Mouse (Mus musculus): Measurements from ENCODE around the gene Ino80d. TPM values are rescaled to one million over a fixed set of nuclear protein-coding genes. Genes with fewer than 3 reads are reported as not detected.
"Not testable (repeated sequence)": the region's sequence is repeated elsewhere in the genome, so short reads cannot be mapped to it uniquely, and the experiment has no call there.

Ino80d gene
- polyA plus RNA-seq (2014; fragmentation: Nextera tagmentation; extraction: Ambion mirVana), result 15.1 and 15.4 TPM in 2 replicates

GRCm38 (mm10) chr1:63114136-63114781 lies at the start of gene Ino80d:
Gene Ino80d (minus strand): TSS chr1:63114667.
- no peaks in the 10 kb centered on the region for H3K27me3 ChIP-seq (ENCODE audit: insufficient read depth, low read length)
- peak; percentile 71 for TF ChIP-seq CTCF (IDR thresholded peaks at IDR 0.05; ENCODE audit: low read depth)
- DNase-seq (peak; percentile 90), ATAC-seq (ENCODE audit: insufficient read depth) (peak; percentile 92)
- H3K9me3 ChIP-seq (ENCODE audit: low read depth, low read length), result no peaks in the 10 kb centered on the region
- H3K4me3 ChIP-seq (ENCODE audit: low read depth, low read length), result peak within 1 kb of the TSS; percentile 91
- peak within 1 kb of the TSS; percentile 100 for H3K9ac ChIP-seq
- peaks cover 10% of the 10 kb centered on the region for H3K36me3 ChIP-seq (ENCODE audit: insufficient read depth)
- H3K4me1 ChIP-seq (ENCODE audit: insufficient read depth), result peaks cover 10% of the 10 kb centered on the region; the same call in 1 of the 2 replicates
- under 1% methylated on average over 40 of the region's 42 CpGs for WGBS
- H3K4me2 ChIP-seq, result peak within 1 kb of the TSS; percentile 77
- H3K27ac ChIP-seq (ENCODE audit: low read depth), result peak within 1 kb of the TSS; percentile 100

GRCm38 (mm10) chr1:63140231-63140630 lies 25.8 kb upstream of the Ino80d start:
- 95% methylated on average over 13 of the region's 13 CpGs for WGBS
- no peaks in the 10 kb centered on the region for H3K9me3 ChIP-seq (ENCODE audit: low read depth, low read length)
- no peaks in the 10 kb centered on the region for H3K4me1 ChIP-seq (ENCODE audit: insufficient read depth)
- H3K4me2 ChIP-seq, result no peak overlapping the region
- ATAC-seq (ENCODE audit: insufficient read depth), result no peak
- peaks cover 45% of the 10 kb centered on the region for H3K36me3 ChIP-seq (ENCODE audit: insufficient read depth)
- H3K9ac ChIP-seq, result no peak overlapping the region
- no peak for TF ChIP-seq CTCF (IDR thresholded peaks at IDR 0.05; ENCODE audit: low read depth)
- H3K27me3 ChIP-seq (ENCODE audit: insufficient read depth, low read length), result no peaks in the 10 kb centered on the region
- no peak overlapping the region for H3K4me3 ChIP-seq (ENCODE audit: low read depth, low read length)
- DNase-seq, result no peak
- no peak overlapping the region for H3K27ac ChIP-seq (ENCODE audit: low read depth)

GRCm38 (mm10) chr1:63138586-63138985 lies 24.1 kb upstream of the Ino80d start:
- H3K9ac ChIP-seq; H3K4me1 ChIP-seq (ENCODE audit: insufficient read depth); H3K27me3 ChIP-seq (ENCODE audit: insufficient read depth, low read length); H3K27ac ChIP-seq (ENCODE audit: low read depth); DNase-seq; H3K4me2 ChIP-seq; H3K9me3 ChIP-seq (ENCODE audit: low read depth, low read length); H3K4me3 ChIP-seq (ENCODE audit: low read depth, low read length); ATAC-seq (ENCODE audit: insufficient read depth): not testable (repeated sequence)
- WGBS, result 84% methylated on average over 1 of the region's 1 CpGs
- H3K36me3 ChIP-seq (ENCODE audit: insufficient read depth), result peaks cover 29% of the 10 kb centered on the region

- DNase-seq (no peak), ATAC-seq (ENCODE audit: insufficient read depth) (no peak)
- no peak overlapping the region for H3K4me3 ChIP-seq (ENCODE audit: low read depth, low read length)
- no peaks in the 10 kb centered on the region for H3K9me3 ChIP-seq (ENCODE audit: low read depth, low read length)
- peaks cover 24% of the 10 kb centered on the region; the same call in 1 of the 2 replicates for H3K36me3 ChIP-seq (ENCODE audit: insufficient read depth)
- no peaks in the 10 kb centered on the region for H3K27me3 ChIP-seq (ENCODE audit: insufficient read depth, low read length)
- no peaks in the 10 kb centered on the region for H3K4me1 ChIP-seq (ENCODE audit: insufficient read depth)
- no peak overlapping the region for H3K4me2 ChIP-seq
- WGBS, result 85% methylated on average over 2 of the region's 2 CpGs
- no peak overlapping the region for H3K27ac ChIP-seq (ENCODE audit: low read depth)
- H3K9ac ChIP-seq, result no peak overlapping the region
- no peak for TF ChIP-seq CTCF (IDR thresholded peaks at IDR 0.05; ENCODE audit: low read depth)
Observed at GRCm38 (mm10) chr1:63137971-63138370, 23.5 kb upstream of the Ino80d start.

GRCm38 (mm10) chr1:63134530-63134929 lies 20.1 kb upstream of the Ino80d start:
- H3K9me3 ChIP-seq (ENCODE audit: low read depth, low read length), result no peaks in the 10 kb centered on the region
- no peaks in the 10 kb centered on the region for H3K27me3 ChIP-seq (ENCODE audit: insufficient read depth, low read length)
- 80% methylated on average over 3 of the region's 3 CpGs for WGBS
- ATAC-seq (ENCODE audit: insufficient read depth), result no peak
- H3K4me2 ChIP-seq, result no peak overlapping the region
- no peak for DNase-seq
- H3K9ac ChIP-seq, result no peak overlapping the region
- no peak overlapping the region for H3K27ac ChIP-seq (ENCODE audit: low read depth)
- 0 out of 2 replicates have a peak, but pooled peaks cover 6% of the 10 kb centered on the region for H3K36me3 ChIP-seq (ENCODE audit: insufficient read depth)
- no peaks in the 10 kb centered on the region for H3K4me1 ChIP-seq (ENCODE audit: insufficient read depth)
- TF ChIP-seq CTCF (IDR thresholded peaks at IDR 0.05; ENCODE audit: low read depth), result no peak
- no peak overlapping the region for H3K4me3 ChIP-seq (ENCODE audit: low read depth, low read length)

GRCm38 (mm10) chr1:63131766-63132165 lies 17.3 kb upstream of the Ino80d start:
- DNase-seq (no peak), ATAC-seq (ENCODE audit: insufficient read depth) (no peak)
- H3K4me1 ChIP-seq (ENCODE audit: insufficient read depth), result no peaks in the 10 kb centered on the region
- H3K4me2 ChIP-seq, result no peak overlapping the region
- H3K27ac ChIP-seq (ENCODE audit: low read depth), result no peak overlapping the region
- no peak overlapping the region for H3K4me3 ChIP-seq (ENCODE audit: low read depth, low read length)
- WGBS, result 91% methylated on average over 11 of the region's 11 CpGs
- no peaks in the 10 kb centered on the region for H3K27me3 ChIP-seq (ENCODE audit: insufficient read depth, low read length)
- H3K9me3 ChIP-seq (ENCODE audit: low read depth, low read length), result no peaks in the 10 kb centered on the region
- H3K36me3 ChIP-seq (ENCODE audit: insufficient read depth), result no peaks in the 10 kb centered on the region
- TF ChIP-seq CTCF (IDR thresholded peaks at IDR 0.05; ENCODE audit: low read depth), result no peak
- H3K9ac ChIP-seq, result no peak overlapping the region

GRCm38 (mm10) chr1:63130883-63131282 lies 16.4 kb upstream of the Ino80d start:
- H3K27me3 ChIP-seq (ENCODE audit: insufficient read depth, low read length), result no peaks in the 10 kb centered on the region
- DNase-seq (no peak), ATAC-seq (ENCODE audit: insufficient read depth) (no peak)
- H3K9ac ChIP-seq, result no peak overlapping the region
- 82% methylated on average over 2 of the region's 2 CpGs for WGBS
- no peaks in the 10 kb centered on the region for H3K9me3 ChIP-seq (ENCODE audit: low read depth, low read length)
- no peak overlapping the region for H3K4me2 ChIP-seq
- TF ChIP-seq CTCF (IDR thresholded peaks at IDR 0.05; ENCODE audit: low read depth), result no peak
- no peaks in the 10 kb centered on the region for H3K4me1 ChIP-seq (ENCODE audit: insufficient read depth)
- no peaks in the 10 kb centered on the region for H3K36me3 ChIP-seq (ENCODE audit: insufficient read depth)
- no peak overlapping the region for H3K27ac ChIP-seq (ENCODE audit: low read depth)
- H3K4me3 ChIP-seq (ENCODE audit: low read depth, low read length), result no peak overlapping the region

Data from lung, embryonic 14.5 days (tissue).